Mouse (Mus musculus) kidney, embryonic 14.5 days (tissue): Measurements from ENCODE around the gene Gpc1. TPM values are rescaled to one million over a fixed set of nuclear protein-coding genes. Genes with fewer than 3 reads are reported as not detected.

ENCODE experiments used
- ATAC-seq: fragments of 200-750 bp; cut with Nextera tagmentation; 2 replicates; pipeline ENCODE4 v1.8.0; 2017; ENCODE audit warnings: moderate number of reproducible peaks, mild to moderate bottlenecking, moderate TSS enrichment, moderate library complexity; ENCODE audit not compliant: low FRiP score, low TSS enrichment
- H3K27ac ChIP-seq: fragments of 300-500 bp; sonication (generic); 2 replicates; pipeline ENCODE4 v1.5.1; 2014; ENCODE audit warnings: low read depth, mild to moderate bottlenecking, low read length, moderate library complexity, mixed read lengths
- H3K27me3 ChIP-seq: fragments of 300-500 bp; sonication (generic); 2 replicates; pipeline ENCODE4 v1.6.1; 2014; ENCODE audit warnings: mild to moderate bottlenecking, low read length; ENCODE audit not compliant: control insufficient read depth, insufficient read depth
- H3K36me3 ChIP-seq: fragments of 300-500 bp; sonication (generic); 2 replicates; pipeline ENCODE4 v1.6.1; 2014; ENCODE audit warnings: low read length, mixed read lengths; ENCODE audit not compliant: control insufficient read depth, insufficient read depth
- H3K4me1 ChIP-seq: fragments of 300-500 bp; sonication (generic); 2 replicates; pipeline ENCODE4 v1.6.1; 2014; ENCODE audit warnings: low read length, mixed read lengths; ENCODE audit not compliant: control insufficient read depth, insufficient read depth
- H3K4me2 ChIP-seq: fragments of 300-500 bp; sonication (generic); replicated peaks from 2 replicates; pipeline ENCODE4 v1.6.1; 2014; ENCODE audit warnings: low read depth, mild to moderate bottlenecking, low read length
- H3K4me3 ChIP-seq: fragments of 300-500 bp; sonication (generic); 2 replicates; pipeline ENCODE4 v1.5.1; 2014; ENCODE audit warnings: mild to moderate bottlenecking, low read length
- H3K9ac ChIP-seq: fragments of 300-500 bp; sonication (generic); 2 replicates; pipeline ENCODE4 v1.6.1; 2014; ENCODE audit warnings: low read depth, mild to moderate bottlenecking, low read length, moderate library complexity
- H3K9me3 ChIP-seq: fragments of 300-500 bp; sonication (generic); 2 replicates; pipeline ENCODE4 v1.6.1; 2016; ENCODE audit warnings: low read length; ENCODE audit not compliant: control insufficient read depth
- WGBS: fragments of 180-500 bp; shearing (Covaris S2); extraction: QIAGEN DNeasy Blood & Tissue Kit; methylation state at CpG from one replicate; pipeline ENCODE4 v1.1.7; 2014; 5-methylcytosine and 5-hydroxymethylcytosine counted together
- polyA plus RNA-seq: library from polyadenylated mRNA; unstranded; fragments of >200 nt; fragmentation: Nextera tagmentation; extraction: Ambion mirVana; gene quantifications from 2 replicates; pipeline ENCODE4 v1.2.1, GENCODE M21; 2014

Gene Gpc1
- polyA plus RNA-seq, 1 experiment from 2014 or later, result 55.6 TPM

DNA sequence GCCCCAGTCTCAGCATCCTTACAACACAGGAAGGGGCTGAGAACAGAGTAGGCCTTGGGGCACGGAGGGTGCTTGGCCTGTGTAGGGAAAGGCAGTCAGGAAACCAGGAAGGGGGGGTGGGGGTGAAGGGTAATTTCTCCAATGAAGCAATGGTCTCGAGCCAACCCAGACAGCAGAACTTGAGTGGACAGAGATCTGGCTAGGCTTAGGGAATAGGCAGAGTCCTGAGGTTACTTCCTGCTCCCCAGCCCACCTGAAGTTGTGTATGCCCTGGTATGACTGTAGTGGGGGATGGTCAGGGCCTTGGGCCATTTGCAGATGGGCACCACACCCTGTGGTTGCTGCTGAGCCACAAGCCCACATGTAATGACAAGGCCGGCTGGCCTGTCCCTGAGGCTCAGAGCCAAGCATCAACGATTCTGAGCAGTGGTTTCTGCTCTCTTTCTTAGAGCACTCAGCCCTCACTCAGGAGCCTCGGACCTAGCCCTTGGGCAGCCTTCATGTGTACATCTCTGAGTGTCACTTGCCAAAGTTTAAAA is 15.6 kb upstream of the Gpc1 start:
- Histone ChIP-seq H3K9ac (no peak overlapping the region), H3K4me2 (no peak overlapping the region), H3K4me3 (no peak overlapping the region), H3K27me3 (no peaks in the 10 kb centered on the region), H3K36me3 (no peaks in the 10 kb centered on the region), H3K4me1 (no peaks in the 10 kb centered on the region), H3K9me3 (no peaks in the 10 kb centered on the region; the same call in 1 of the 2 replicates), H3K27ac (no peak overlapping the region)
- WGBS, result 71% methylated on average over 5 of the region's 5 CpGs
- ATAC-seq, result no peak

DNA sequence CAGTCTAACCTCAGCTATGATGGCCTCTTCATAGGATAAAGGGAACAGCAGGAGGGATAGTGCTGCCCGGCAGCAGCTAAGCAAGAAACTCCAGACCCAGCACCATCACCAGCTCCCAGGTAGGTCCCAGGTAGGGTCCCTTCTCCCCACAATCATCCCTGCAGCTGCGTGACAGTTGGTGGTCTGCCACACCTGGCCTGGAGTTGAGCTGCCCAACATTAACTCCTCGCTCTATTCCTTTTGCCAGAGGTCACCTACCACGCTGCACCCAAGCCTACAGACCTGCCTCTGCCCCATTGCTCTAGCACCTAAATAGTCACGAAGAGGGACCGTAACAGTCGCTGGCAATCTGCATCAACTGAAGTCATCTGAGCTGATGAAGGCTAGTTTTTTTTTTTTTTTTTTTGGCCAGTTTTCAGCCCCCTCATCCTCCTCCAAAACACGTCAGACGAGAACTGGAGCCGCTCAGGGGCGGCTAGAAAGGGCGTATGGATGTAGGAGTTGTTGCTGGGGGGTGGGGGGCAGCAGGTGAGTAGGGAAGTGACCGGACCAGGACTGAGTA is 738 bp upstream of the Gpc1 start:
- H3K27ac ChIP-seq, result no peak overlapping the region
- peak overlapping the region; percentile 91 for H3K4me2 ChIP-seq
- H3K9me3 ChIP-seq, result no peaks in the 10 kb centered on the region
- 0 out of 2 replicates have a peak, but pooled peaks cover 4% of the 10 kb centered on the region for H3K36me3 ChIP-seq
- H3K4me1 ChIP-seq, result peaks cover 11% of the 10 kb centered on the region; the same call in 1 of the 2 replicates
- peak overlapping the region; percentile 77 for H3K4me3 ChIP-seq
- WGBS, result 10% methylated on average over 13 of the region's 13 CpGs
- peak overlapping the region; percentile 91; the same call in 1 of the 2 replicates for H3K9ac ChIP-seq
- ATAC-seq, result no peak
- peaks cover 6% of the 10 kb centered on the region; the same call in 1 of the 2 replicates for H3K27me3 ChIP-seq

DNA sequence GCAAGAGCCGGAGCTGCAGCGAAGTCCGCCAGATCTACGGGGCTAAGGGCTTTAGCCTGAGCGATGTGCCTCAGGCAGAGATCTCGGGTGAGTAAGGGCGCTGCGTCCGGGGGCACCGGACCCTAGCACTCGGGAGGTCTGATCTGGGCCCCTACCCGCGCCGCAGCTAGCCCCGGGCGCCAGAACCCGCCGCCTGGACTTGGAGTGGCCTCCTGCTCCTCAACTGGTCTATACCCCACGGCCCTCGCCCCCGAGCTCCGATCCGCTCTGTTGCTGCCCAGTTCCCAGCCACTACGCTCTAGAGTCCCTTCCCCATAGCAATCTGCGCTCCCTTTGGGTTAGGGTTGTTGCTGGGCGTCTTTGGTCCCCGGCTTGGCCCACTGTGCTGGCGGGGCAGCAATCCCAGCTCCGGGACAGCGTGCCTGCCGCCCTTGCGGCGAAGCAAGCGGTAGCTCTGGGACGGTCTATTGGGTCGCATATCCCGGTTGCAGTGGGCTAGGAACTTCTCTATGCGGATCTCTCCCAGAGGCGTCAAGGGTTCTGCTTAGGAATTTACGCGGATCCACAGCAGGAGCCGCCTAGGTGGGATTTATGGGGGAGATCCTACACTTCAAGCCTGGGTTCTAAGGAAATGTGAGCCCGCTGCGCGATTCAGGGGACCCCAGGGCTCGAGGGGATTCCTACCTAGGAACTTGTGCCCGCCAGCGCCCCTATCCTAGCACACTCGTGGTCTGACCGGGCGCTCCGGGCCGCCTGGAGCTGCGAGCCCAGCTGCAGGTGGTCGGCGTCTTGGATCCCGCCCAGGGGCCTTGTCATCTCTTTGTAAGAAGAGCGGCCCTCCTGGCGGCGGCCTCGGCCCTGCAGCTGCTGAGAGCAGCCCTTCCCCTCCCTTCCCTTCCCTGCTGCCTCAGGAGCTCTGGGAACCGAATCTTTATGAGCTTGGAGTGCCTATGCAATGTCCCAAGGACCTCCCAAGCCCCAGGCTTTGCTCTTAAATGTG is 866 bp downstream of the Gpc1 start:
- H3K9me3 ChIP-seq, result no peaks in the 10 kb centered on the region
- H3K4me1 ChIP-seq, result peaks cover 11% of the 10 kb centered on the region; the same call in 1 of the 2 replicates
- peak overlapping the region; percentile 91 for H3K9ac ChIP-seq
- peak overlapping the region; percentile 91 for H3K4me2 ChIP-seq
- H3K4me3 ChIP-seq, result peak overlapping the region; percentile 77
- WGBS, result under 1% methylated on average over 62 of the region's 62 CpGs
- ATAC-seq, result peak; percentile 33
- peak overlapping the region; percentile 89 for H3K27ac ChIP-seq
- H3K36me3 ChIP-seq, result peaks cover 8% of the 10 kb centered on the region; the same call in 1 of the 2 replicates
- H3K27me3 ChIP-seq, result peaks cover 6% of the 10 kb centered on the region; the same call in 1 of the 2 replicates

DNA sequence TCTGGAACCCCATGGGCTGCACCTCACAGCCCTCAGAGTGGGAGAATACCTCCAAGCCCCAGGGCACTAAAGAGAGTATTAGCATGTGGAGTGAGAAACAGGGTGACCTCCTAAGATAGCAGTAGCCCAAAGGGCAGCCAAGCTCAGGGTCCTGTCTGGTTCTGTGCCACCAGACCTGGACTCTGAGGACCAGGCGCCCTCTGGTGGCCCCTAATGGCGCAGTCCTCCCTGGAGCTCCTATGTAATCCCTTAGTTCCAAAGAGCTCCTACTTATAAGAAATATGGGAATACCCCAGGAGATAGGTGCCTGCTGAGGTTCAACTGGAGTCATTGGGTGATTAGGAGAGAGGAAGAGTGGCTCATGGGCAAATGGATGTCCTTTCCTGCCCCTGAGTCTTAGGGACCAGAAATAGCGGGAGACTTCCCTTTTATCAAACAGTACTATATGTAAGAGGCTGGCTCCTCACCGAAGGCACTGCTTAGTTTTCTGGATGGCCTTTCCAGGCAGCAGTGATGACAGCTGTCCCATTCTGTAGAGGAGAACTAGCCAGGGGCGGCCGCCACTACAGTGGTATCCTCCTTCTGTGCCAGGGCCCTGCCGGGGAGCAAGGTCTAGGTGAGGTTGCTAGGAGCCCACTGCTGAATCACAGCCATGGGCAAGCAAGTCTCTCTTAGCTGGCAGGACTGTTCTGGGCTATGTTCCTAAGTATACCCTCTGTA is 2.7 kb downstream of the Gpc1 start:
- 64% methylated on average over 7 of the region's 7 CpGs for WGBS
- Histone ChIP-seq H3K4me2 (no peak overlapping the region), H3K4me3 (no peak overlapping the region), H3K27ac (no peak overlapping the region), H3K36me3 (peaks cover 8% of the 10 kb centered on the region; the same call in 1 of the 2 replicates), H3K27me3 (peaks cover 6% of the 10 kb centered on the region; the same call in 1 of the 2 replicates), H3K9ac (no peak overlapping the region), H3K4me1 (peaks cover 11% of the 10 kb centered on the region; the same call in 1 of the 2 replicates), H3K9me3 (no peaks in the 10 kb centered on the region)
- ATAC-seq, result peak; percentile 10; the same call in 1 of the 2 replicates

DNA sequence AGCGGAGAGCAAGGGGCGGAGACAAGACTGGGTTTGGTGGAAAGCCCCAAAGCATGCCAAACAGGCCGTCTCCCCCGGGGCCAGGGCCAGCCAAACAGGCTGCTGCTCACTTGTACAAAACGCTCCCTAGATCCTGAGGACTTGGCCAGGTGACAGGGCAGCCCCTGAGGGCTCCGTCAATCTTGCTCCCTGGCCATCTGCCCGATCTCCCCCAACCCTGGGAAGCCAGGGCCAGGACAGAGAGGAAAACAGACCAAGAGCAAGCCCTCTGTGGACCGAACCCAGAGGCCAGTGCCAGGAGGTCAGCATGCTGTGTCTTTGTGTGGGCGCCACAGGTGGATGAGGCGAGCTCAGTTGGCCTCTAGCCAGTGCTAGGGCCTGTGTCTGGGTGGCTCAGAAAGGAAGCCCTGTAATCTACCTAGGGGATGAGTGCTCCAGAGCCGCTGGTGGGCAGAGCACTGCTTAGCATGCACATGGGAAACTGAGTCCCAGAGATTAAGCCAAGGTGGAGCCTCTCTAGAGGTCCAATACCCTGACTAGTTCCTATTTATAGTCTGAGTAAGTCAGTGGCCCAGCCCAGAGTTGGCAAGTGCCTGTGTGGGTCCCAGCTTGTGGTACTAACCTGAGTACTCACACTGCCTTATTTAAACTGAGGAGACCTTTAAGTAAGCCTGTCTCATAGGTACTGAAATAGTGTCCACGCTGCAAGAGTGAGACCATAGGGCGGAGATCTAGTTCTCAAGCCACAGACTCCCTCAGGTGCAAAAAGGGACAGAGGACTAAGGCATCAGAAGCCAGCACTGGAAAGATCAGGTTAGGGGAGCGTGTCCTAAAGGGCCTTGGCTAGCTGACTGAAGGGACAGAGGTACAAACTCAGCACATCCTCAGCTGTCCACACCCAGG is 6.7 kb downstream of the Gpc1 start:
- WGBS, result 75% methylated on average over 14 of the region's 14 CpGs
- peaks cover 7% of the 10 kb centered on the region; the same call in 1 of the 2 replicates for H3K4me1 ChIP-seq
- no peaks in the 10 kb centered on the region for H3K9me3 ChIP-seq

DNA sequence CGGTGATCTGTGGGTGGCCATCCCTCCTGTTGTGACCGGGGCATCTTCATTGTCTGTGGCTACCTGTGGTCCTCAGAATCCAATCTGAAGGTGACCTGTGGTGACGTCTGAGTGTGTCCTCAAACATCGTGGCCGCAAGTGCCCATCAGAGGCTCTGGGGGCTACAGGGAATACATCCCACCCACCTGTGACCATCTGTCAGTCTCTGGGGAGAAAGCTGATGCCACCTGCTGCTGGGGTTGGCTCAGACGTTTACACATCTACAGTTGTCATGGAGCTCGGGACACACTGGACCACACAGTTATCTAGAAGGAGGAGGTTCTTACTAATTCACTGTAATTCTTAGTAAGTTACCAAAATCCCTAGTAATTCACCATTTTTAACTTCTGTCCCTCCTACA is 7.8 kb downstream of the Gpc1 start:
- no peak for ATAC-seq
- H3K9ac ChIP-seq, result no peak overlapping the region
- no peaks in the 10 kb centered on the region for H3K9me3 ChIP-seq
- WGBS, result 75% methylated on average over 7 of the region's 7 CpGs
- peaks cover 8% of the 10 kb centered on the region; the same call in 1 of the 2 replicates for H3K36me3 ChIP-seq
- no peaks in the 10 kb centered on the region for H3K4me1 ChIP-seq
- H3K27me3 ChIP-seq, result no peaks in the 10 kb centered on the region
- no peak overlapping the region for H3K4me3 ChIP-seq
- H3K27ac ChIP-seq, result no peak overlapping the region
- no peak overlapping the region for H3K4me2 ChIP-seq

More for the DNA sequence above, 6.7 kb downstream of the Gpc1 start:
- peaks cover 8% of the 10 kb centered on the region; the same call in 1 of the 2 replicates for H3K36me3 ChIP-seq
- no peak overlapping the region for H3K4me3 ChIP-seq
- no peaks in the 10 kb centered on the region; the same call in 1 of the 2 replicates for H3K27me3 ChIP-seq
- no peak for ATAC-seq
- no peak overlapping the region for H3K4me2 ChIP-seq
- H3K9ac ChIP-seq, result no peak overlapping the region
- H3K27ac ChIP-seq, result no peak overlapping the region

DNA sequence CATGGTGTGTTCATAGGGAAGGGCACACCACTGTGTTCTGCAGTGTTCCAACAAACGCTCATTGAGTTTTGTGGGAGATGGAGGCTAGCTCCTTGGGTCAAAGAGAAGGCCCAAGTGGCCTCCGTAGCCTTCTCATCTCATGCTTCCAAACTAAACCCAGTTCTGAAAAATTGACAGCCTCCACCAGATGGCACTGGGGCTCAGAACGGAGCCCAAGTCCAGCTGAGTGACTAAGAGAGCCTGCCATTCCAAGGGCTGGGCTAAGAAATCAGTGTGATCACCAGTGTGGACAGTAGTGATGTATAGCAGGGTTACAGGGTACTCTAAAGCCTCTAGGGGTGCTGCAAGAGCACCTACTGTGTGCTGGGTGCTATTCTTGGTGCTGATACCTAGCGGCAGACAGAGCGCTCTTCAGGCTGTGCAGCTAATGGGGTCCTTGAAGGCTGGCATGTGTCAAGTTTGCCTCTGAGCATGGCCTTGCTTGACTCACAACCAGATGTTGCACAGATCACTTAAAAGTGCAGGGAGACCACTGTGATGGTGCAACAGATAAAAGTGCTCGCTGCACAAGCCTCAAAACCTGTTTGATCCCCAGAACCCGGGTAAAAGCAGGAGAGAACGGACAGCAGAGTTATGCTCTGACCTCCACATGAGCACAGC is 8.9 kb downstream of the Gpc1 start:
- Histone ChIP-seq H3K36me3 (peaks cover 4% of the 10 kb centered on the region; the same call in 1 of the 2 replicates), H3K4me1 (no peaks in the 10 kb centered on the region), H3K4me3 (no peak overlapping the region), H3K9me3 (no peaks in the 10 kb centered on the region), H3K27me3 (no peaks in the 10 kb centered on the region), H3K4me2 (no peak overlapping the region), H3K27ac (no peak overlapping the region), H3K9ac (no peak overlapping the region)
- 82% methylated on average over 8 of the region's 8 CpGs for WGBS
- 0 out of 2 replicates have a peak, but pooled peaks have one; percentile 22 for ATAC-seq
